Mouse (Mus musculus) neural tube, embryonic 14.5 days (tissue): ENCODE results near the gene Cybb. TPM values are rescaled to one million over a fixed set of nuclear protein-coding genes. Genes with fewer than 3 reads are reported as not detected.

Experiments used
- ATAC-seq: fragments of 200-750 bp; cut with Nextera tagmentation; 2 replicates; pipeline ENCODE4 v1.8.0; 2017; ENCODE audit warnings: low read depth, mild to moderate bottlenecking, moderate TSS enrichment, moderate library complexity
- H3K27ac ChIP-seq: fragments of 300-500 bp; sonication (generic); 2 replicates; pipeline ENCODE4 v1.5.1; 2014; ENCODE audit warnings: low read depth, mild to moderate bottlenecking, control low read depth, low read length, moderate library complexity, mixed read lengths
- H3K27me3 ChIP-seq: fragments of 300-500 bp; sonication (generic); 2 replicates; pipeline ENCODE4 v1.6.1; 2014; ENCODE audit warnings: low read length; ENCODE audit not compliant: control insufficient read depth, insufficient read depth
- H3K36me3 ChIP-seq: fragments of 300-500 bp; sonication (generic); 2 replicates; pipeline ENCODE4 v1.6.1; 2014; ENCODE audit warnings: low read length, mixed read lengths; ENCODE audit not compliant: control insufficient read depth, insufficient read depth
- H3K4me1 ChIP-seq: fragments of 300-500 bp; sonication (generic); 2 replicates; pipeline ENCODE4 v1.6.1; 2014; ENCODE audit warnings: low read length; ENCODE audit not compliant: control insufficient read depth, insufficient read depth
- H3K4me2 ChIP-seq: fragments of 300-500 bp; sonication (generic); 2 replicates; pipeline ENCODE4 v1.6.1; 2014; ENCODE audit warnings: mild to moderate bottlenecking, low read depth, low read length, control low read depth
- H3K4me3 ChIP-seq: fragments of 300-500 bp; sonication (generic); 2 replicates; pipeline ENCODE4 v1.5.1; 2014; ENCODE audit warnings: low read depth, low read length, control low read depth, mixed read lengths
- H3K9ac ChIP-seq: fragments of 300-500 bp; sonication (generic); replicated peaks from 2 replicates; pipeline ENCODE4 v1.6.1; 2014; ENCODE audit warnings: low read depth, mild to moderate bottlenecking, control low read depth, low read length, mixed read lengths
- H3K9me3 ChIP-seq: fragments of 300-500 bp; sonication (generic); 2 replicates; pipeline ENCODE4 v1.6.1; 2016; ENCODE audit warnings: low read length; ENCODE audit not compliant: control insufficient read depth
- WGBS: fragments of 180-500 bp; shearing (Covaris S2); extraction: QIAGEN DNeasy Blood & Tissue Kit; methylation state at CpG from one replicate; pipeline ENCODE4 v1.1.7; 2014; 5-methylcytosine and 5-hydroxymethylcytosine counted together
- polyA plus RNA-seq: library from polyadenylated mRNA; unstranded; fragments of >200 nt; fragmentation: Nextera tagmentation; extraction: Ambion mirVana; gene quantifications from 2 replicates; pipeline ENCODE4 v1.2.1, GENCODE M21; 2014

The Cybb gene
- polyA plus RNA-seq, 1 experiment from 2014 or later, result 0.15 TPM

DNA sequence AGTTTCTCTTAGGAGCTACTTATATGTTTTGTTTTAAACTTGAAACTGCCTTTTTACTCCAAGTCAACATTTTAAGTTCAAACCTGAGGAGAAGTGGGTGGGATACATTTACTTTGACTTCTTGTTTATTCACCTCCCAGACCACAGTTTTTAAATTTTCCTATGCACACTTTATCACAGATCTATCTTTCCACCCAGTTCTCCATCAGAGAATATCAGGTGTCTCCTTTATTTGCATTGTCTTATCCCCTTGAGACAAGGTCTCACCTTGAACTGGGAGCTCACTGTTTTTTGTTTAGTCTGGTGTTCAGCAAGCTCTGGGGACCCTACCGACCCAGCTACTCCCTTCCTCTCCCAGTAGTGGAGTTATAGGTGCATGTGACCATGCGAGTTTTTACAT is 21.7 kb downstream of the Cybb start:
- Histone ChIP-seq H3K27ac (no peak overlapping the region), H3K4me1 (no peaks in the 10 kb centered on the region), H3K27me3 (no peaks in the 10 kb centered on the region), H3K36me3 (no peaks in the 10 kb centered on the region), H3K9me3 (no peaks in the 10 kb centered on the region), H3K4me2 (no peak overlapping the region), H3K4me3 (no peak overlapping the region), H3K9ac (no peak overlapping the region)
- 81% methylated on average over 2 of the region's 2 CpGs for WGBS
- no peak for ATAC-seq

DNA sequence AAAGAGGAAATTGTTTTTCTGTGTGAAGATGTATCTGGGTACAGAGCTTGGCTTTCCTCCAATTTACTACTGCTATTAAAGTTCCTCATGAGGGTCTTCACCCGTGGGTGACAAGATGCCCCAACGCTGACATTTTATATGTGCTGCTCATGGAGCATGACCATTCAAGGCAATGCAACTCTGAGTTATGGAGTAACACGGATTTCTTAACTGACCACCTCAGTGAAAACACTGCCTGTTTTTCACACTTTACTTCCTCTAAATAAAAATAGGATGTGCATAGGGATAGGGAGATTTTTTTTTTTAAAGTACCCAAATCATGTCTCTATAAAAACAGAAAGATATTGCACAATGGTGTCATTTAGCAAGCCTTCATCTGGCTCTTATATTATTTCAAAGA is 24.9 kb downstream of the Cybb start:
- Histone ChIP-seq H3K4me1 (no peaks in the 10 kb centered on the region), H3K9me3 (no peaks in the 10 kb centered on the region), H3K27ac (no peak overlapping the region), H3K9ac (no peak overlapping the region), H3K36me3 (no peaks in the 10 kb centered on the region), H3K4me3 (no peak overlapping the region), H3K27me3 (no peaks in the 10 kb centered on the region), H3K4me2 (no peak overlapping the region)
- no peak for ATAC-seq
- 75% methylated on average over 3 of the region's 3 CpGs for WGBS

DNA sequence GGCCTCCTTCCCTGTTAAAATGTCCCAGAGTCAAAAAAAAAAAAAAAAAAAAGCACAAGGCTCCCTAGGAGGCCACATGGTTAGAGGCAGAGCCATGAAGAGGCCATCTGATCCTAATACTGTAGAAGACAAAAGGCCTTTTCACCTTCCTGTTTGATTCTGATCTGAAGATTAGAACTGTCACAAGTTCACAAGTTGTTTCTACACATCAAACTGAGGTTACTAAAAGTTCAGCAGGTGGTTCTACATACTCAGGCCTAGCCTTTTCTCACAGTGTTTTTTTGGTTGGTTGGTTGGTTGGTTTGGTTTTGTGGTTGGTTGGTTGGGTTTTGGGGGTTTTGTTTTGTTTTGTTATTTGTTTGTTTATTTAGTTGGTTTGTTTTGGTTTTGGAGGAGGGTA is 26.2 kb downstream of the Cybb start:
- no peak for ATAC-seq

DNA sequence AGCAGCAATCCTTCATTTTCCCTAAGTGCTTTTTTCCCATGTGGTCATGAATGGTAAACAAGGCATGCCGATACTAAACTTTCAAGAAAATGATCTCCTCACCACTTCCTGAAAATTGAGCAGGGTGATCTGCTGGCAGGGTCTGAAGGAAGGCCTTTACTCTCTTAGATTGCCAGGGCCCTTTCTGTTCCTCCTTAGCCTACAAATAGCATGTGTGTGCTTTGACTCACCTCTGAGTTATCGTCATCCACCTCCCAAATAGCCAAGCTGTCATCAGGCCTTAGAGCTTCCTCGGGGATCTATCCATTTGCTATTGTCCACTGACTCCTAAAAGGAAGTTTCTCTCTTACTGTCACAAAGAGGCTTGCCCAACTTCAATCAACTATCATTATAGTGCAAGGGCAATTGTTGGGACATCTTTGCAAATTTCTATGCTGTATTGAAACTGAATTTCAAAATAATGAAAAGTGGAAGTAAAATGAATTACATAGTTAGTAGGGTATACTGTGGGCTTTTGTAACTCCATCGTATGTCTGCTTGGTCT is 27.1 kb downstream of the Cybb start:
- H3K36me3 ChIP-seq, result no peaks in the 10 kb centered on the region
- no peak for ATAC-seq

More for the DNA sequence above, 26.2 kb downstream of the Cybb start:
- H3K27ac ChIP-seq, result no peak overlapping the region
- H3K27me3 ChIP-seq, result no peaks in the 10 kb centered on the region
- no peaks in the 10 kb centered on the region for H3K4me1 ChIP-seq
- H3K4me2 ChIP-seq, result no peak overlapping the region
- H3K9ac ChIP-seq, result no peak overlapping the region
- H3K4me3 ChIP-seq, result no peak overlapping the region
- no peaks in the 10 kb centered on the region for H3K36me3 ChIP-seq
- no peaks in the 10 kb centered on the region for H3K9me3 ChIP-seq

GRCm38 (mm10) chrX:9452375-9452774 is 35.2 kb downstream of the Cybb start:
- H3K27me3 ChIP-seq, result no peaks in the 10 kb centered on the region
- H3K4me1 ChIP-seq, result no peaks in the 10 kb centered on the region
- no peak overlapping the region for H3K4me2 ChIP-seq
- no peaks in the 10 kb centered on the region for H3K36me3 ChIP-seq
- no peaks in the 10 kb centered on the region for H3K9me3 ChIP-seq
- no peak overlapping the region for H3K4me3 ChIP-seq
- H3K27ac ChIP-seq, result no peak overlapping the region
- H3K9ac ChIP-seq, result no peak overlapping the region
- no peak for ATAC-seq
- 94% methylated on average over 5 of the region's 5 CpGs for WGBS

More for the DNA sequence above, 27.1 kb downstream of the Cybb start:
- Histone ChIP-seq H3K4me1 (no peaks in the 10 kb centered on the region), H3K27me3 (no peaks in the 10 kb centered on the region), H3K27ac (no peak overlapping the region), H3K4me2 (no peak overlapping the region), H3K9ac (no peak overlapping the region), H3K4me3 (no peak overlapping the region), H3K9me3 (no peaks in the 10 kb centered on the region)
- 83% methylated on average over 4 of the region's 4 CpGs for WGBS

- Histone ChIP-seq H3K27me3 (no peaks in the 10 kb centered on the region), H3K9me3 (no peaks in the 10 kb centered on the region), H3K27ac (no peak overlapping the region), H3K9ac (no peak overlapping the region), H3K4me1 (no peaks in the 10 kb centered on the region), H3K4me2 (no peak overlapping the region), H3K36me3 (no peaks in the 10 kb centered on the region), H3K4me3 (no peak overlapping the region)
- ATAC-seq, result no peak
Measured at GRCm38 (mm10) chrX:9447284-9447683, 40.3 kb downstream of the Cybb start.

DNA sequence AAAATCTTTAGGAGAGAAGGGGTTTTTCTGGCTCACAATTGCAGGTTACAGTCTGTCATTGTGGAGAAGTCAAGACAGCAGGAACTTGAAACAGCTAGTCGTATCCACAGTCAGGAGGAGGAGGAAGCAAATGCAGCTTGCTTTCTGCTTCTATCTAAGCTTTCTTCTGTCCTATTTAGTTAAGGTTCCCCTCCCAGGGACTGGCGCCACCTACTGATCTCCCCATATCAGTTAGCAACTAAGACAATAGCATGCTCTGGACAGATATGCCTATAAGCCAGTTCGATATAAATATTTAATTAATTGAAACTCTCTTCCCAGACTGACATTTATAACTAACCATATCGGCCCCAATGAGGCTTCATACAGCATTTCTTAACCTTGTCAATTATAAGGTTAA is 46.5 kb downstream of the Cybb start:
- H3K27me3 ChIP-seq, result no peaks in the 10 kb centered on the region
- H3K27ac ChIP-seq, result no peak overlapping the region
- 72% methylated on average over 4 of the region's 4 CpGs for WGBS
- no peak overlapping the region for H3K4me3 ChIP-seq
- no peaks in the 10 kb centered on the region for H3K36me3 ChIP-seq
- no peak overlapping the region for H3K4me2 ChIP-seq
- ATAC-seq, result no peak
- no peaks in the 10 kb centered on the region for H3K4me1 ChIP-seq
- no peaks in the 10 kb centered on the region for H3K9me3 ChIP-seq
- H3K9ac ChIP-seq, result no peak overlapping the region

GRCm38 (mm10) chrX:9440556-9440955 is 47.0 kb downstream of the Cybb start:
- H3K4me1 ChIP-seq, result no peaks in the 10 kb centered on the region
- H3K36me3 ChIP-seq, result no peaks in the 10 kb centered on the region
- no peak overlapping the region for H3K9ac ChIP-seq
- H3K27me3 ChIP-seq, result no peaks in the 10 kb centered on the region
- H3K4me3 ChIP-seq, result no peak overlapping the region
- H3K4me2 ChIP-seq, result no peak overlapping the region
- ATAC-seq, result no peak
- 90% methylated on average over 4 of the region's 4 CpGs for WGBS
- H3K27ac ChIP-seq, result no peak overlapping the region
- no peaks in the 10 kb centered on the region for H3K9me3 ChIP-seq

DNA sequence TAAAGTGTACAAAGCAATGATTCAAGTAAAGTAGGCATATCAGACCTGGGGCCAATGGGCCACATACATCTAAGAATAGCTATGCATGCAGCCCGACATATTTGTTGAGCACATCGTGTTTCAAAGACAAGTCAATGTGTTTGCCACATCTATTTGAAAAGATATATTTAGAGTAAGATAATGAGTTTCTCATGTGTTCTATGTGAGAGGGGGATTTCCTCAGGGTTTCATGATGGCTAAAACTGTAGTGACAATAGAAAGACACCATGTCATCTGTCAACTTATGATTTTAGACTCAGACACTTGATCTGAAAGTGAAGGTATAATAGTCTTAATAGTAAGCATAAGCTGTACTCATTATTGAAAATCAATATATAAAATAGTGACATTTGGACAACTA is 48.3 kb downstream of the Cybb start:
- H3K9me3 ChIP-seq, result no peaks in the 10 kb centered on the region
- no peaks in the 10 kb centered on the region for H3K36me3 ChIP-seq
- ATAC-seq, result no peak
- no peak overlapping the region for H3K27ac ChIP-seq
- H3K27me3 ChIP-seq, result no peaks in the 10 kb centered on the region
- H3K4me1 ChIP-seq, result no peaks in the 10 kb centered on the region
- H3K4me2 ChIP-seq, result no peak overlapping the region
- H3K4me3 ChIP-seq, result no peak overlapping the region
- WGBS, result 93% methylated on average over 2 of the region's 2 CpGs
- H3K9ac ChIP-seq, result no peak overlapping the region

GRCm38 (mm10) chrX:9413889-9414288 is 73.7 kb downstream of the Cybb start:
- no peak overlapping the region for H3K4me3 ChIP-seq
- H3K27me3 ChIP-seq, result no peaks in the 10 kb centered on the region
- H3K36me3 ChIP-seq, result no peaks in the 10 kb centered on the region
- ATAC-seq, result no peak
- WGBS, result 88% methylated on average over 5 of the region's 5 CpGs
- H3K27ac ChIP-seq, result no peak overlapping the region
- H3K4me1 ChIP-seq, result no peaks in the 10 kb centered on the region
- H3K4me2 ChIP-seq, result no peak overlapping the region
- H3K9ac ChIP-seq, result no peak overlapping the region
- H3K9me3 ChIP-seq, result no peaks in the 10 kb centered on the region
